Mouse (Mus musculus) left cerebral cortex, postnatal 4 days (tissue): ENCODE results near the gene Trmt6. TPM values are rescaled to one million over a fixed set of nuclear protein-coding genes. Genes with fewer than 3 reads are reported as not detected.

Source experiments
- total RNA-seq, 2 experiments: library from RNA; stranded (reverse); gene quantifications; 2 replicates each; pipeline ENCODE4 v1.2.3; 2021

Gene Trmt6
- total RNA-seq, 2 experiments from 2014 or later = 23.9 to 26.3 TPM

Other genes starting within 250 kb of the Trmt6 start
- 10 to 100 TPM; 75.4 to 80.9 TPM for gene Gpcpd1, start 228.3 kb downstream of the Trmt6 start, total RNA-seq
- 1 to 10 TPM; 8.1 to 9.8 TPM for gene Shld1, start 129.1 kb downstream of the Trmt6 start, total RNA-seq
- gene Chgb, start 34.8 kb downstream of the Trmt6 start, total RNA-seq = 10 to 100 TPM; 91.1 to 91.7 TPM
- gene Mcm8, start 86 bp upstream of the Trmt6 start, total RNA-seq = 1 to 10 TPM; 3.4 to 5.6 TPM
- 10 to 100 TPM; 24.6 to 28.4 TPM for gene Crls1, start 30.6 kb upstream of the Trmt6 start, total RNA-seq
- gene Lrrn4, start 64.8 kb upstream of the Trmt6 start, total RNA-seq = under 1 TPM; 0.22 to 0.36 TPM
- gene Fermt1, start 129.9 kb upstream of the Trmt6 start, total RNA-seq = not detected